Mouse (Mus musculus): ENCODE results near the gene Cyp2s1.
A peak's percentile ranks its signal among the peaks of the same experiment; 100 is the strongest.

Gene Cyp2s1

DNA sequence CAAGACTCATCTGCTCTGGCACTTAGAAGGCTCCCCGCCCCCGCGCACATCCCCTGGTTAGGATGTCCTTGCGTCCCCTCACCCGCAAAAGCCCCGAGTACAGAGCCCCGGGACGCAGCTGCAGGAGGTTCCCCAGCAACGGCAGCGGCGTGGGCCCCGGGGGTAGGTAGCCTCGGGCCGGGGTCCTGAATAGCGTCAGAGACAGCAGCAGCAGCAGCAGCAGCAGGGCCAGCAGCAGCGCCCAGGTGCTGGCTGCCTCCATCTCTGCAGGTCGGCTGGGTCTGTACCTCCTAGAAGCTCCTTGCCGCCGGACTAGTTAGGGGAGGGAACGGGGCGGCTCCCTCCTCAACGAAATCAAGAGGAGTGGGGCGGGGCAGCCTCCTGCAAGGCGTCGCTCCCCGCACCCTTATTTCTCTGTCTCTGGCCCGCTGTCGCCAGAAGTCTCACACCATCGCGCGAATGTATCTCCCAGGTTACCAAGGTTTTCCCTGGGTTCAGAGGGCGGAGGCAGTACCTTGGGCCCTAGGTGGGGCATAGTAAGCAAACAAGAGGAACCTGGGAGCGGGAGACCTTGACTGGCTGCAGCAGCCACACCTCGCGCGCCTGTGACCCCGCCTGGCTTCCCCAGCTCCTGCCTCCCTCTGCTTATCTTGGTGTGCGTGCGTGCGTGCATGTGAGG, at the start of gene Cyp2s1:
Gene Cyp2s1, minus strand, starts transcription at position 673 of the 679 bp plus-strand sequence.
- DNase-seq (ENCODE audit: extremely low read depth, low read depth, low spot score): no peak

DNA sequence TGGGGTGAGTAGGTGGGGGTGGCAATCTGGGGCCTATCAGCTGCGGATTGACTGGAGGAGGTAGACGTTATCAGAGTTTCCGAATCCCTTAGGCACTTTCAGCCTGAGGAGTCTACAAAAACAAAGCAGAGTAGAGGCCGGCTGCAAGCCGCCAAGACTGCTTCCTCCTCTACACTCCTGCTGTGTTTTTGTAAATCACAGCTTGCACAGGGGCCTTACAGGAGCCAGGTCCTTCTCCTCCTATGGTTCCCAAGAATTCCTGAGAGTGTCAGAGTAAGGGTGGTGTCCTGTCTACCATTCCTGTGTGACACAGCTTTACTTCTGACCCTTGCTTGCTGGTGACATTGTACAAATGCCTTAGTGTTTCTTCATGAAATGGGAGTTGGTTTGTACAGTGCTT, 48.1 kb upstream of the Cyp2s1 start:
- DNase-seq (ENCODE audit: extremely low read depth, low read depth, low spot score): no peak

DNA sequence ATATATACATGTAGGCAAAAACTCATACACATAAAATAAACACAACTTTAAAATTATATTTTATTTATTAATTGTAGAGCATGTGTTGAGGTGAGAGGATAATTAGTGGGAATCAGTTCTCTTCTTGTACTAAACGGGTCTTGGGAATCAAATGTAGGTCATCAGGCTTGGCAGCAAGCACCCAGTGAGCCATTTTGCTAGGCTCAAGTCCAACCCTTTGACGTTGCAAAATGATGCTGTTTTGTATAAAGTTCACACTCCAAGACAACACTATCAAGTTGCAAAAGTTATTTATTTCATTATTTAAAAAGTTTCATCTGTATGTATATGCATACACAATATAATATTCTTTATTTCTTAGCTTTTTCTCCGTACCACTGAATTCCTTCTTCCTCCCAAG, 47.0 kb upstream of the Cyp2s1 start:
- no peak for DNase-seq (ENCODE audit: extremely low read depth, low read depth, low spot score)

DNA sequence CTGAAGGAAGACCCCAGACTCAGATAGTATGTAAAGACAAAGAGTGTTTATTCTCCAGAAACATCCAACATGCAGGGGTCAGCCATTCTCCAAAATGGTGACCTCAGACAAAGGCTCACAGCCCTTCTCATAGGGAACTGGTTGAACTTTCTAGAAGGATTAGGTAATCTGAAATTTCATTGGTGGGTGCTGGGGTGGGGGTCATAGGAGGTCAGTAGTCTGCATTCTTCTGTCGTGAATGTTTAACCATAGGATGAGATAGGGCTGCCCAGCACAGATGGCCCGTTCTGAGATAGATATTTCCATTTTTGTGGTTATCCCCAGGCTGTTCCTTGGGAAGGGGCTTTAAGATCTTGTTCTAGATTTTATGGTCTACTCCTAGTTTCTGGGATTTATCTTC, 45.7 kb upstream of the Cyp2s1 start:
- DNase-seq (ENCODE audit: extremely low read depth, low read depth, low spot score): no peak

DNA sequence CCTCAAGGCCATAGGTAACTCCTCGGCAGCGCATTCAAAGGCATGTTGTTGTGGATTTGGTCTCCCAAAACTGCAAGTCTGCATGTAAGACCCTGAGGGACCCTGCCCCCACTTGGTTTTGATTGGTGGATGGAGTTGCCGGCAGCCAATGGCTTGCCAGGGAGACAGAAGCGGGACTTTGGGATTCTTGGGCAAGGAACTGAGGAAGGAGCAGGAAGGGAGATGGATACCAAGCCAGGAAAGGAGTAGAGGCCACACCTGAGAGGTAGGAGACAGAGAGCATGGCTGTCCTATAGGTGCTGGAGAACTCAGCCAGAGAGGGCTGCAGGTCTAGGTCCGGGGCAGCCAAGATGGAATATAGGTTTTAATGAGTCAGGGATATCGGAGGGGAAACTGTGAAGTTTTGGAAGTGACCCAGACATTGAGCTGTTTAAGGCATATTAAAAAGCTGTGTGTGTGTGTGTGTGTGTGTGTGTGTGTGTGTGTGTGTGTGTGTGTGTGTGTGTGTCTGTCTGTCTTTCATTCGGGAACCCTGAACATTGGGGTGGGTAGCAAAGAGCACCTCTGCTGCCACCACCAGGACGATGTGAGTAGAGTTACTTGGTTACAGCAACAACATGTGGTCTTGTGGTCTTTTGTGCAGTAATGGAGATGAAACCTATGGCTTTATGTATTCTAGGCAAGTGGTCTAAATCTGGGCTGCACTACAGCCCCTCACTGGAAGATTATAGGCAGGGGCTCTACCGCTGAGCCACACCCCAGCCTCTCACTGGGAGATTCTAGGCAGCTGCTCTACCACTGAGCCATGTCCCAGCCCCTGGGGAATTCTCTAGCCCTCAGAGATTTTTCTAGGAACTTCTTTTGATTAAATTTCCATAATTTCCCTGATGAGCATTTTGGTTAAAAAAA, 43.5 kb upstream of the Cyp2s1 start:
- DNase-seq (ENCODE audit: extremely low read depth, low read depth, low spot score): no peak

DNA sequence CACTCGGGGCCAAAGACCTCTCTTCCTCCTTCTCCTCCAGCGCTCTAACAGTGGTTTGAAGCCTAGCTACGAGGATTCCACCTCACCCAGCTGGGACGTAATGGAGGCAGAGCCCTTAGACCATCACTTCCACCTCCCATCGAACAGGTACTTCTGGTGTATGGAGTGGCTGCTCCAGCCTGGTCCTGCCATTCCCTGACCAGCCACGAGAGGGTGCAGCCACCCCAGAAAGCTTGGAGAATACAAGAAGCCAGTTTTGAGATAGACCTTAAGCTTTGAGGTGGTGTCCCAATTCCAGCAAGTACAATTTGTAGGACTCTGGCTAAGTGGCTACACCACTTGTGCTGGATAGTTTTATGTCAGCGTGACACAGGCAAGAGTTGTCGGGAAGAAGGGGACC, 38.4 kb upstream of the Cyp2s1 start:
- no peak for DNase-seq (ENCODE audit: extremely low read depth, low read depth, low spot score)

DNA sequence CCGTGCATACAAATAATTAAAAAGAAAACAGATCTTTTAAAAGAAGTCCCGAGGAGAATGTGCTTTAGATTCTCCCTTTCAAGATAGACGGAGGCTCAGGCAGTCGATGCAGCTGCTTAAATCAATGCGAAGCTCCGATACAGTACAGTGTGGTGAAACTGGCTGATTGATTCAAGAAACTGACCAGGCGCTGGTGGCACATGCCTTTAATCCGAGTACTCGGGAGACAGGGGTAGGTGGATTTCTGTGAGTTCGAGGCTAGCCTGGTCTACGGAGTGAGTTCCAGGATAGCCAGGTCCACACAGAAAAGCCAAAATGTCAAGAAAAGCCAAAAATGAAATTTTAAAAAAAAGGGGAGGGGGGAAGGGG, 31.7 kb upstream of the Cyp2s1 start:
- DNase-seq (ENCODE audit: extremely low read depth, low read depth, low spot score): no peak

DNA sequence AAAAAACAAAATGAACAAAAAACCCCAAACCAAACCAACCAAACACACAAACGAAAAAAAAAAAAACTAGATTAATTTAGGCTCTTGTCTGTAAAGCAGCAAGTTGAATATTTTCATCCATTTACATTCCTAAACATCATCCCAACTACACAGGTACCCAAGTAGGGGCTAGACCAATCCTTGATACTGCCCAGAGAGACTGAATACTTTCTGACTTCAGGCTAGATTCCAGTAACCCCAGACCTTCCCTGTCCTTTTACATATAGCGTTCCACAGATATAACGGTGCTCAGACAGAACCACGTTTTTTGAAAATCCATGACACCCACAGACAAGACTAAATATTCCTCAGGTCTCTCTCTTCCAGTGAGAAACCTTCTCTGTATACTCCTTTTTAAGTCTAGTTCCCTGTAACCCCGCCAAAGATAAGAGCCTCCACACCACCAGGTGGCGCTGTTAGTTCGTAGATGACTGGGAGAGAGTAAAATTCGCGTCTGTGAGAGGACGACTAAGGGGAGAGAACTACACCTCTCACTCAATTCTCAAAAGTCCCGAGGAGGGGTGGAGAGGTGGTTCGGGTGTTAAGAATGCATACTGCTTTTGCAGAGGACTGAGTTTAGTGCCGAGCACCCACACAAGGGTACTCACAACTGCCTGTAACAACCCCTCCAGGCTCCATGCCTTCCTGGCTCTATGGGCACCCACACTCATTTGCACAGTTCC, 31.2 kb upstream of the Cyp2s1 start:
- no peak for DNase-seq (ENCODE audit: extremely low read depth, low read depth, low spot score)

DNA sequence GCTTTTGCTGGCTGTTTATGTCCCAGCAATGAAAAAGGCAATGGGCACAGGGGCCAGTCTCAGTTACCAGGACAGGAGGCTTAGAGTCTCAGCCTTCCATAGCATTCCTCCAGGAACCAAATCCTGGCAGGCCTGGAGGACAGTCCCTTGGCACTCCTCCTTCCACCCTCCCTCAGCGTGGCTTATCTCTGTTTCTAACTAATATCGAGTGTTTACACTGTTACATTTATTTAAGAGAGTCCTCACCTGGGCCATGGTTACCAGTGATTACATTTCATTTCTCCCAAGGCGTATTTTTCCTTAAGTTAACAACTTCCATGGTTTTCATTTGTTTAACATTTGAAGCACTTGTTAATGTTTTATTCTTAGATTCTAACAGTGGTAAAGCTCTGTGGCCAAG, 28.2 kb upstream of the Cyp2s1 start:
- no peak for DNase-seq (ENCODE audit: extremely low read depth, low read depth, low spot score)

DNA sequence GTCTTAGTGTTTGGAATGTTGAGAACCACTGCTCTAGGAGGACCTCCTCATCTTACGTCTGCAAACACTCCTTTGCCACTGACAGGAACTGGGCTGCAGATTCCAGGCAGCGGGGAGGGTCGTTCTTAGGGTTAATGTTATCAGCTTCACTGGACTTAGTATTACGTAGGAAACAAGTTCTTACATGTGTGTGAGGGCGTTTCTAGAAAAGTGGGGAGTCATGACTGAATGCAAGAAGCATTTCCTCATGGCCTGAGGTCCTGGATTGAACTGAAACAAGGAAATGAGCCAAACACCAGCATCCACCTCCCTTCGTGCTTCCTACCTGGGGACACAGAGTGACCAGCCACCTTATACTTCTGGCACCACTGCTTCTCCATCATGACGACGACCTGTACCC, 27.7 kb upstream of the Cyp2s1 start:
- DNase-seq (ENCODE audit: extremely low read depth, low read depth, low spot score): peak; percentile 68

DNA sequence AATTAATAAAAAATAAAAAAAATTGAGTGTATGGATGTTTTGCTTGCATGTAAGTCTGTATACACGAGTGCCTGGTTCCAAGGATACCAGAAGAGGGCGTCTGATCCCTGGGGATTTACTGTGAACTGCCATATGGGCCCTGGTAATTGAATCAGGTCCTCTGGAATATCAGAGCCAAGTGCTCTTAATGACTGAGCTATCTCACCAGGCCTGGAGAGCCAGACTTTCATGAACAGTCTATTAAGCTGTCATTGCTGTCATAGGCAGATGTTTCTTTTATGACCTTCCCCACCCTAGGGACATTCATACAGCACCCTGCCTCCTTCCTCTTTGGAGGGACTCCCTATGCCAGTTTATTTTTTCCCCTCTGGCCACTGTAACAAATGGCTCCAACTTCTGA, 26.8 kb upstream of the Cyp2s1 start:
- DNase-seq (ENCODE audit: extremely low read depth, low read depth, low spot score): peak; percentile 50

DNA sequence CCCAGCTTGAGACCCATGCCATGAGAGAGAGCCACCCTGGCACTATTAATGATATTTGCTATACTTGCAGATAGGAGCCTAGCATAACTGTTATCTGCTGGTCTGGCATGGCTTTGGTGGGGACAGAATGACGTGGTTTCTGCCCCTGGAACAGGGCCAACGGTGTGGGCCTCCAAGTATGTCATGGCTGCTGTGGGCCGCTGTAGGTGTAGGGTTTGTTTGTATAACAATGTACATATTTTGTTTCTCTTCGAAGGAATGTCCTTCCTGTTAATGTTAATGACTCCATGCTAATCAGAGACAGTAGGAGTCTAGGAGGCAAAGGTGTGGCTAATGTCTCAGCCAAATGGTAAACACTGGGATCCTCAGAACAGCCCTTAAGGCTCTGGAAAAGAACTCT, 24.2 kb upstream of the Cyp2s1 start:
- DNase-seq (ENCODE audit: extremely low read depth, low read depth, low spot score): no peak

DNA sequence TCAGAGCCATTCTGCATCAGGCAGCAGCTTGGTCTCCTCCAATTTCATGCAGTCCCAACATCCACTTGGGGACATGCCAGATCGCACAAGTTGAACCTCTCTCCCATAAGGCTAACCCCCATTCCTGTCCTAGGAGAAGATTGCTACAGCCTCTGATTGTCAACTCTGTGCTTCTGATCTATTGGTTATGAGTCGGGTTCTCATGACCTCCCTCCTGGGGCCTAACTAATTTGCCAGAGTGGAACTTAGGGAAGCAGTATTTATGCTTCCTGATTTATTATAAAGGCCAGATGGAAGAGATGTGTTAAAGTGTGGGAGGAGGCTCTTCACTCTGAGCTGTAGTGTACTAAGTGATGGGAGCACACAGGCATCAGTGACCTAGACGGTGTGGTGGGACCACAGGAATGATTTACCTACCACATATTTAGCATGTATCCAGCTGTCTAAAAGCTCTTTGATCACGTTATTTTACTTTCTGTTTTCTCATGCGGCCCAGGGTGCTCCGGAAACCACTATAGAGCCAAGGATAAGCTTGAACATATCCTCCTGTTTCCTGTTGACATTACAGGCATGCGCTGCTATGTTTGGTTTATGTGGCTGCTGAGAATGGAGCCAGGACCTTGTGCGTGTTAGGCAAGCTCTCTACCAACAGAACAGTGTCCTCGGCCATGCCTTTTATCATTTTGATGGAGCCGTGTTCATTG, 18.6 kb upstream of the Cyp2s1 start:
- no peak for DNase-seq (ENCODE audit: extremely low read depth, low read depth, low spot score)

DNA sequence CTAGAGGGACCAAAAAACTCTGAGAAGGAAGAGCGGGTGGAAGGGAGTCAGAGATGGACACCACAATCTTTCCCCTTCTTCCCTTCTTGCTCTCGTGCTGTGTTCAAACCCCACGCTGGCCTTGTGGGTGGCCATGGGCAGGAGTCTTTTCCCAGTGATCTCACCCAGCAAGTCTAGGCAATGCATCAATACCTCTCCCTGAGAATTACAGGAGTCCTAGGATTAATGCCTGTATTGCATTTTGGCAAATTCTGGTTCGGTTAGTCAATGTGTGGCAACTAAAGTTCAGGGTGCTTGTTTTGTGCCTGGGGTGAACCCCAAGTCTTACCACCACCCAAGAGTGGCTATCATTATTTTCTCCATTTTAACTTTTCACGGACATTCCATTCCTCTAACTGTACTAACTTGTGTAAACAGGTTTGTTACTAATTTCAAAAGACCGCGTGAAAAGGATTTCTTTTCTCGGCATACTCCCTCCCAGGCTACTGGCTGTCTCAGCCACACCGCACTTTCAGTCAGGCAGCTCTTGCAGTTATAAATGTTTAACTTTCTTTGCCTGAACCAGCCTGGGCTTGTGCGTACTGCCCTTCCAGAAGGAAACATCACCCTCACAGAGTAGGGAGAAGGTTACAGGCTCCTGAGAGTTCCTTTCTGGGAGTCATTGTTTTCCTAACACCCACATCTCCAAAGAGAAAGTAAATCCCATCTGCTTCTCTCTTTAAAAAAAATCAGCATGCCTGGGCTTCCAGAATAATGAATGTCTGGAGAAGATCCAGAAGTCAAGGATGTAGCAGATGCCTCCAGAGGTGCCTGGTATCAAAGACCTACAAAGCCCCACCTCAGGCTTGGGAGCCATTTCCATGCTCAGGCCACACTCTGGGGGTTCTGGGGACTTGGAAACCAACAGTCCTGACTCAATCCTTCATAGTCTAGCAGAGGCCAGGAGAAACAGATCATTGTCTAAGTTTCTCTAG, 15.1 kb upstream of the Cyp2s1 start:
- peak; percentile 91 for DNase-seq (ENCODE audit: extremely low read depth, low read depth, low spot score)

DNA sequence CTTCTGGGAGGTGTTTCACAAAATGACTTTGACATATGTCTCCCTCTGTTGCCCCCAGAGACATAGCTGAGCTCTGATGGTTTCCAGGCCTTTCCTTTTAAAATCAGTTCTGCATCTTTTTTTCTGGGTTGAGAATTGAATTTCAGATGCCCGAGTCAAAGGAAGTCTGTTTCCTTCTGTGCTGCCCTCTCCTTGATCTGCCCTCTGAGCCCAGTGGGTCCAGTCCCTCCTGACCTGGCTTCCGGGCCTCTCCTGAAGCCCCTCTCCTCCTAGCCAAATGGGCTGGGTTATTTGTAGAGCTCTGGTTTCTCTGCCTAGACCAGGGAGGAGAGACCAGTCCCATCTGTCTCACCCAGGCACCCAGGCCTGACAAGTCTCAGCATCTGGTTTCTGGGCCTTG, 13.5 kb upstream of the Cyp2s1 start:
- DNase-seq (ENCODE audit: extremely low read depth, low read depth, low spot score): no peak

DNA sequence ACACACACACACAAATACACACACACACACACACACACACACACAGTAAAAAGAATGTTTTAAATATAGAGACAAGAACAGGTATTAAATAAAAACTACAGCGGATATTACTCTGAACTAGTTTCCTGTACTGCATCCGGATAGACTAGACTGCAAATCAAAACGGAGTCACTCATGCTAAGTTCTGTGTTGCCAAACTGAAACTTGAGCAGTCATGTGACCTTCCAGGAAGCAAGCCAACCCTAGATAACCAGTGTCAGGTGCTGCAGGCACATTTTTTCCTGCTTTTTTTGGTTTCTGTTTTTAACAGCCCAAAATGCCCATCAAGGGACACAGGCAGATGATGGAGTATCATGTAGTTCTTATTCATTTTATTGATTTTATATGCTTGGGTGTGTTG, 10.5 kb upstream of the Cyp2s1 start:
- no peak for DNase-seq (ENCODE audit: extremely low read depth, low read depth, low spot score)

DNA sequence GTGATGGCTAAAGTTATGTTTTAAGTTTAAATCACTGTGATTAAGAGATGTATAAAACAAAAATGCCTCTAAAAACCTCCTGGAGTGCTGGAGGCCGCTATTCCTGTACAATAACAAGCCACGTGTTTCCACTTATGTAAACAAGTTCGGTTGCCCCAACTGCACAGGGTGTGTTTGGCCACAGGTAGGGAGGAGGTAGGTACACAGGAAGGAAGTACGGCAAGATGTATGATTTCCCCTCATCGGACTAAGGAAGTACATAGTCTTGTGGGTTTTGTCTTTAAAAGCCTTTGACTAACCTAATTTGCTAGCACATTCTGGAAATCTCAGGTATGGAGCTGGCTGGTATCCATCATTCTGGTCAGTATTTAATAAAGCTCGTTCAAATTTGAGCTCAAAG, 9.3 kb upstream of the Cyp2s1 start:
- no peak for DNase-seq (ENCODE audit: extremely low read depth, low read depth, low spot score)

DNA sequence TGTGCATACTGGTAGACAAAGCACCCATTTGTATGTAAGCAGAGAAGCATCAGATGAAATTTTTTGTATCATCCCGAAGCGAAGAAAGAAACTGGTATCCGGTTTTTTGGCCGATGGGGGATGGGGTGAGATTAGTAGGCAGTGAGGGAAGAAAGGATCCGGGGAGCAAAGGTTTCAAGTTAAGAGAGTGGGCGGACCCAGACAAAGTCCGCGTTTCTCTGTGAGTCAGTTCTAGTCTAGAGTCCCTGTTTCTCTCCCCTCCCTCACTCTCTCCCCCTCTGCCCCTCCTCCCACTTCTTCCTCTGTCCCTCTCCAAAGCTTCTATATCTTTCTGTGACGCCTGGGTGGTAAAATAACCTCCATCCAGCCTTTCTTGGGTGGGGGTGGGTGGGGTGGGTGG, 8.3 kb upstream of the Cyp2s1 start:
- no peak for DNase-seq (ENCODE audit: extremely low read depth, low read depth, low spot score)

DNA sequence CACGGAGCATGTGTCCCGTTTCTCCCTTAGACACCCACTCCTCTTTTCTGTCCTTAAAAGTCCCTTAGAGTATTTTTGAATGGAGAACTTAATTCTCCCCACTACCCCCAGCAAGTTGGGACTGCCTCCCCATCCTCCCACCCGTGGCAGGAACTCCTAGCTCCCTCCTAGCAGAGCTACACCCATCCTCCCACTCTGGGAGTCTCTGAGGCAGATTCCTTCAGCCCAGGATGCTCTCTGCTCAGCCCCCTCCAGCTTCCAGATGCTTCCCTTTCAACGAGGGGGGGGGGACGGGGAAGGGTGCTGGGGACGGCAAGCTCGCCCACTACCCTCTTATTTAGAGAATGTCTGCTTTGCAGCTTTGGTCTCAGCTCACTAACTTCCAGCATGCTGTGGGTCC, 1.1 kb downstream of the Cyp2s1 start:
- no peak for DNase-seq (ENCODE audit: extremely low read depth, low read depth, low spot score)

DNA sequence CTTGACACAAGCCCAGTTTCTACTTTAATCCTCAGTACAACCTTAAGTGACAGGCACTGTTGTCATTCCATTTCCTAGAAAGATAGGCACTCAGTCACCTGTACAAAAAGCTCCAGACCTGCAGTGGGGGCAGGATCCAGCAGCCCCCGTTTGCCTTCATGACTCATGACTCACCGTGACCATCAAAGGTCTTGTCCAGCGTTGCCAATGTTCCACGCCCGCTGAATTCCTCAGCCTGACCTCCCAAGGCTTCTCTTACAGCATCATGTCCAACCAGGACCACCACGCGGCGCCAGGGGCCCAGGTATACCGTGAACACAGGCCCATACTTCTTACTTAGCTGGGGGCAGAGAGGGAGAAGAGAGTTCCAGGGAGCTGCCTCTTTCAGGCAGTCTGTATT, 2.0 kb downstream of the Cyp2s1 start:
- no peak for DNase-seq (ENCODE audit: extremely low read depth, low read depth, low spot score)

All from fat pad, adult 2 months (tissue).